Mouse (Mus musculus) monocyte, adult 5-6 weeks (primary cell): Measurements from ENCODE around the gene Iqsec1. TPM values are rescaled to one million over a fixed set of nuclear protein-coding genes. Genes with fewer than 3 reads are reported as not detected.

Source experiments
- ATAC-seq: fragments of 153-309, 156-312 bp; replicated peaks from 2 replicates; pipeline ENCODE4 v1.8.0; 2017; ENCODE audit warnings: mild to moderate bottlenecking; ENCODE audit not compliant: low TSS enrichment, insufficient number of reproducible peaks, severe bottlenecking, poor library complexity, low FRiP score
- total RNA-seq: library from RNA; stranded (forward); fragments of 200-1000, 200-491, 200-594 nt; gene quantifications from 3 replicates; pipeline ENCODE4 v1.2.3, GENCODE M21; 2017

Gene Iqsec1
- total RNA-seq, 1 experiment from 2014 or later: 25.0 TPM

GRCm38 (mm10) chr6:90624184-90624583 is 364.3 kb downstream of the Iqsec1 start:
- ATAC-seq: no peak

GRCm38 (mm10) chr6:90623456-90623836 is 365.0 kb downstream of the Iqsec1 start:
- no peak for ATAC-seq

GRCm38 (mm10) chr6:90622758-90623455 is 365.6 kb downstream of the Iqsec1 start:
- ATAC-seq: no peak

GRCm38 (mm10) chr6:90621584-90621890 is 366.9 kb downstream of the Iqsec1 start:
- ATAC-seq: no peak

GRCm38 (mm10) chr6:90620791-90621583 is 367.5 kb downstream of the Iqsec1 start:
- ATAC-seq: no peak

- no peak for ATAC-seq
Measured at GRCm38 (mm10) chr6:90619936-90620335, 368.5 kb downstream of the Iqsec1 start.

- ATAC-seq: no peak
Measured at GRCm38 (mm10) chr6:90618821-90619636, 369.5 kb downstream of the Iqsec1 start.

- no peak for ATAC-seq
Measured at GRCm38 (mm10) chr6:90618274-90618673, 370.2 kb downstream of the Iqsec1 start.

- ATAC-seq: no peak
Measured at GRCm38 (mm10) chr6:90616481-90616880, 372.0 kb downstream of the Iqsec1 start.

GRCm38 (mm10) chr6:90615991-90616390 is 372.5 kb downstream of the Iqsec1 start:
- ATAC-seq: no peak

GRCm38 (mm10) chr6:90615362-90615761 is 373.1 kb downstream of the Iqsec1 start:
- no peak for ATAC-seq

GRCm38 (mm10) chr6:90613277-90613676 is 375.2 kb downstream of the Iqsec1 start:
- no peak; the same call in 1 of the 2 replicates for ATAC-seq

- no peak for ATAC-seq
Measured at GRCm38 (mm10) chr6:90610248-90610647, 378.2 kb downstream of the Iqsec1 start.

- no peak for ATAC-seq
Measured at GRCm38 (mm10) chr6:90608186-90608585, 380.3 kb downstream of the Iqsec1 start.

GRCm38 (mm10) chr6:90607196-90607595 is 381.3 kb downstream of the Iqsec1 start:
- ATAC-seq: no peak

- peak; percentile 41; the same call in 1 of the 2 replicates for ATAC-seq
Measured at GRCm38 (mm10) chr6:90606538-90606937, 381.9 kb downstream of the Iqsec1 start.
